Mouse (Mus musculus): ENCODE results near the gene Trpm3. TPM values are rescaled to one million over a fixed set of nuclear protein-coding genes. Genes with fewer than 3 reads are reported as not detected.

Gene Trpm3
- polyA plus RNA-seq, 1 experiment from 2014 or later = 17.5 TPM

- H3K9me3 ChIP-seq (ENCODE audit: control insufficient read depth, low read length) = no peaks in the 10 kb centered on the region
- 89% methylated on average over 3 of the region's 3 CpGs for WGBS
- no peak for ATAC-seq
- no peaks in the 10 kb centered on the region for H3K36me3 ChIP-seq (ENCODE audit: control insufficient read depth, insufficient read depth)
- H3K9ac ChIP-seq (replicated peaks; ENCODE audit: low read depth, low read length) = no peak overlapping the region
- no peaks in the 10 kb centered on the region for H3K27me3 ChIP-seq (replicated peaks; ENCODE audit: control insufficient read depth, insufficient read depth, low read length)
- H3K4me2 ChIP-seq (ENCODE audit: low read length) = no peak overlapping the region
- no peak overlapping the region for H3K27ac ChIP-seq (ENCODE audit: low read length)
- no peaks in the 10 kb centered on the region for H3K4me1 ChIP-seq (replicated peaks; ENCODE audit: control insufficient read depth, insufficient read depth, low read length)
- no peak overlapping the region for H3K4me3 ChIP-seq (replicated peaks; ENCODE audit: low read length)
These were observed 636.4 kb downstream of the Trpm3 start for GRCm38 (mm10) chr19:22775191-22775695.

GRCm38 (mm10) chr19:22780192-22780843, 641.5 kb downstream of the Trpm3 start:
- Histone ChIP-seq H3K36me3 (ENCODE audit: control insufficient read depth, insufficient read depth) (no peaks in the 10 kb centered on the region), H3K9ac (replicated peaks; ENCODE audit: low read depth, low read length) (no peak overlapping the region), H3K4me3 (replicated peaks; ENCODE audit: low read length) (no peak overlapping the region), H3K4me2 (ENCODE audit: low read length) (no peak overlapping the region), H3K4me1 (replicated peaks; ENCODE audit: control insufficient read depth, insufficient read depth, low read length) (no peaks in the 10 kb centered on the region), H3K27ac (ENCODE audit: low read length) (no peak overlapping the region), H3K9me3 (ENCODE audit: control insufficient read depth, low read length) (no peaks in the 10 kb centered on the region), H3K27me3 (replicated peaks; ENCODE audit: control insufficient read depth, insufficient read depth, low read length) (no peaks in the 10 kb centered on the region)
- ATAC-seq = peak; percentile 38; the same call in 1 of the 2 replicates
- 70% methylated on average over 7 of the region's 7 CpGs for WGBS

GRCm38 (mm10) chr19:22781579-22781978, 642.7 kb downstream of the Trpm3 start:
- no peaks in the 10 kb centered on the region for H3K9me3 ChIP-seq (ENCODE audit: control insufficient read depth, low read length)
- no peak overlapping the region for H3K4me2 ChIP-seq (ENCODE audit: low read length)
- H3K36me3 ChIP-seq (ENCODE audit: control insufficient read depth, insufficient read depth) = no peaks in the 10 kb centered on the region
- H3K9ac ChIP-seq (replicated peaks; ENCODE audit: low read depth, low read length) = no peak overlapping the region
- H3K27me3 ChIP-seq (replicated peaks; ENCODE audit: control insufficient read depth, insufficient read depth, low read length) = no peaks in the 10 kb centered on the region
- ATAC-seq = no peak
- no peak overlapping the region for H3K27ac ChIP-seq (ENCODE audit: low read length)
- no peak overlapping the region for H3K4me3 ChIP-seq (replicated peaks; ENCODE audit: low read length)
- no peaks in the 10 kb centered on the region for H3K4me1 ChIP-seq (replicated peaks; ENCODE audit: control insufficient read depth, insufficient read depth, low read length)

GRCm38 (mm10) chr19:22783745-22784144, 644.9 kb downstream of the Trpm3 start:
- ATAC-seq = no peak
- H3K36me3 ChIP-seq (ENCODE audit: control insufficient read depth, insufficient read depth) = no peaks in the 10 kb centered on the region
- WGBS = 87% methylated on average over 2 of the region's 2 CpGs

GRCm38 (mm10) chr19:22789753-22790152, 650.9 kb downstream of the Trpm3 start:
- H3K4me3 ChIP-seq (replicated peaks; ENCODE audit: low read length) = no peak overlapping the region
- WGBS = 95% methylated on average over 3 of the region's 3 CpGs
- ATAC-seq = no peak
- no peaks in the 10 kb centered on the region for H3K9me3 ChIP-seq (ENCODE audit: control insufficient read depth, low read length)
- H3K27ac ChIP-seq (ENCODE audit: low read length) = no peak overlapping the region
- no peaks in the 10 kb centered on the region for H3K27me3 ChIP-seq (replicated peaks; ENCODE audit: control insufficient read depth, insufficient read depth, low read length)
- no peaks in the 10 kb centered on the region for H3K36me3 ChIP-seq (ENCODE audit: control insufficient read depth, insufficient read depth)
- H3K9ac ChIP-seq (replicated peaks; ENCODE audit: low read depth, low read length) = no peak overlapping the region
- no peaks in the 10 kb centered on the region for H3K4me1 ChIP-seq (replicated peaks; ENCODE audit: control insufficient read depth, insufficient read depth, low read length)
- no peak overlapping the region for H3K4me2 ChIP-seq (ENCODE audit: low read length)

More at GRCm38 (mm10) chr19:22783745-22784144, 644.9 kb downstream of the Trpm3 start:
- no peak overlapping the region for H3K4me2 ChIP-seq (ENCODE audit: low read length)
- H3K27ac ChIP-seq (ENCODE audit: low read length) = no peak overlapping the region
- H3K9ac ChIP-seq (replicated peaks; ENCODE audit: low read depth, low read length) = no peak overlapping the region
- H3K4me1 ChIP-seq (replicated peaks; ENCODE audit: control insufficient read depth, insufficient read depth, low read length) = no peaks in the 10 kb centered on the region
- H3K27me3 ChIP-seq (replicated peaks; ENCODE audit: control insufficient read depth, insufficient read depth, low read length) = no peaks in the 10 kb centered on the region
- no peak overlapping the region for H3K4me3 ChIP-seq (replicated peaks; ENCODE audit: low read length)
- no peaks in the 10 kb centered on the region for H3K9me3 ChIP-seq (ENCODE audit: control insufficient read depth, low read length)

- H3K9me3 ChIP-seq (ENCODE audit: control insufficient read depth, low read length) = no peaks in the 10 kb centered on the region
These were observed 658.1 kb downstream of the Trpm3 start for GRCm38 (mm10) chr19:22796996-22797395.

GRCm38 (mm10) chr19:22800471-22800870, 661.6 kb downstream of the Trpm3 start:
- H3K9ac ChIP-seq (replicated peaks; ENCODE audit: low read depth, low read length) = no peak overlapping the region
- H3K9me3 ChIP-seq (ENCODE audit: control insufficient read depth, low read length) = no peaks in the 10 kb centered on the region
- ATAC-seq = no peak
- H3K27me3 ChIP-seq (replicated peaks; ENCODE audit: control insufficient read depth, insufficient read depth, low read length) = no peaks in the 10 kb centered on the region
- 29% methylated on average over 5 of the region's 5 CpGs for WGBS
- H3K27ac ChIP-seq (ENCODE audit: low read length) = no peak overlapping the region
- H3K4me3 ChIP-seq (replicated peaks; ENCODE audit: low read length) = no peak overlapping the region
- no peak overlapping the region for H3K4me2 ChIP-seq (ENCODE audit: low read length)
- no peaks in the 10 kb centered on the region for H3K36me3 ChIP-seq (ENCODE audit: control insufficient read depth, insufficient read depth)
- no peaks in the 10 kb centered on the region for H3K4me1 ChIP-seq (replicated peaks; ENCODE audit: control insufficient read depth, insufficient read depth, low read length)

More at GRCm38 (mm10) chr19:22796996-22797395, 658.1 kb downstream of the Trpm3 start:
- Histone ChIP-seq H3K4me2 (ENCODE audit: low read length) (no peak overlapping the region), H3K27ac (ENCODE audit: low read length) (no peak overlapping the region), H3K9ac (replicated peaks; ENCODE audit: low read depth, low read length) (no peak overlapping the region), H3K4me1 (replicated peaks; ENCODE audit: control insufficient read depth, insufficient read depth, low read length) (no peaks in the 10 kb centered on the region), H3K27me3 (replicated peaks; ENCODE audit: control insufficient read depth, insufficient read depth, low read length) (no peaks in the 10 kb centered on the region), H3K36me3 (ENCODE audit: control insufficient read depth, insufficient read depth) (no peaks in the 10 kb centered on the region), H3K4me3 (replicated peaks; ENCODE audit: low read length) (no peak overlapping the region)
- 83% methylated on average over 2 of the region's 2 CpGs for WGBS
- ATAC-seq = no peak

GRCm38 (mm10) chr19:22803396-22803795, 664.5 kb downstream of the Trpm3 start:
- no peak overlapping the region for H3K4me3 ChIP-seq (replicated peaks; ENCODE audit: low read length)
- no peaks in the 10 kb centered on the region for H3K27me3 ChIP-seq (replicated peaks; ENCODE audit: control insufficient read depth, insufficient read depth, low read length)
- no peaks in the 10 kb centered on the region for H3K4me1 ChIP-seq (replicated peaks; ENCODE audit: control insufficient read depth, insufficient read depth, low read length)
- no peak overlapping the region for H3K27ac ChIP-seq (ENCODE audit: low read length)
- ATAC-seq = no peak
- H3K36me3 ChIP-seq (ENCODE audit: control insufficient read depth, insufficient read depth) = no peaks in the 10 kb centered on the region
- no peak overlapping the region for H3K9ac ChIP-seq (replicated peaks; ENCODE audit: low read depth, low read length)
- no peaks in the 10 kb centered on the region for H3K9me3 ChIP-seq (ENCODE audit: control insufficient read depth, low read length)
- H3K4me2 ChIP-seq (ENCODE audit: low read length) = no peak overlapping the region

- WGBS = 93% methylated on average over 2 of the region's 2 CpGs
- H3K27ac ChIP-seq (ENCODE audit: low read length) = no peak overlapping the region
- no peaks in the 10 kb centered on the region for H3K27me3 ChIP-seq (replicated peaks; ENCODE audit: control insufficient read depth, insufficient read depth, low read length)
- no peak overlapping the region for H3K9ac ChIP-seq (replicated peaks; ENCODE audit: low read depth, low read length)
- no peaks in the 10 kb centered on the region for H3K9me3 ChIP-seq (ENCODE audit: control insufficient read depth, low read length)
- ATAC-seq = no peak
- no peak overlapping the region for H3K4me3 ChIP-seq (replicated peaks; ENCODE audit: low read length)
- H3K36me3 ChIP-seq (ENCODE audit: control insufficient read depth, insufficient read depth) = no peaks in the 10 kb centered on the region
- H3K4me2 ChIP-seq (ENCODE audit: low read length) = no peak overlapping the region
- no peaks in the 10 kb centered on the region for H3K4me1 ChIP-seq (replicated peaks; ENCODE audit: control insufficient read depth, insufficient read depth, low read length)
These were observed 665.5 kb downstream of the Trpm3 start for GRCm38 (mm10) chr19:22804311-22804710.

GRCm38 (mm10) chr19:22810247-22810646, 671.4 kb downstream of the Trpm3 start:
- Histone ChIP-seq H3K27ac (ENCODE audit: low read length) (no peak overlapping the region), H3K9me3 (ENCODE audit: control insufficient read depth, low read length) (peaks cover 4% of the 10 kb centered on the region; the same call in 1 of the 2 replicates), H3K4me2 (ENCODE audit: low read length) (no peak overlapping the region), H3K4me1 (replicated peaks; ENCODE audit: control insufficient read depth, insufficient read depth, low read length) (no peaks in the 10 kb centered on the region), H3K27me3 (replicated peaks; ENCODE audit: control insufficient read depth, insufficient read depth, low read length) (no peaks in the 10 kb centered on the region), H3K9ac (replicated peaks; ENCODE audit: low read depth, low read length) (no peak overlapping the region), H3K4me3 (replicated peaks; ENCODE audit: low read length) (no peak overlapping the region), H3K36me3 (ENCODE audit: control insufficient read depth, insufficient read depth) (no peaks in the 10 kb centered on the region)
- 84% methylated on average over 3 of the region's 3 CpGs for WGBS
- no peak for ATAC-seq
